Mouse (Mus musculus) NIH3T3 (cell line): ENCODE results near the gene Ldlrad3.
A peak's percentile ranks its signal among the peaks of the same experiment; 100 is the strongest.

Source experiments
- DNase-seq: peaks from one replicate; pipeline ENCODE4 v3.0.0-alpha.2; 2012; ENCODE audit warnings: low read depth

The Ldlrad3 gene

GRCm38 (mm10) chr2:102185069-102185950 lies 875 bp downstream of the Ldlrad3 start:
- peak; percentile 43 for DNase-seq

DNA sequence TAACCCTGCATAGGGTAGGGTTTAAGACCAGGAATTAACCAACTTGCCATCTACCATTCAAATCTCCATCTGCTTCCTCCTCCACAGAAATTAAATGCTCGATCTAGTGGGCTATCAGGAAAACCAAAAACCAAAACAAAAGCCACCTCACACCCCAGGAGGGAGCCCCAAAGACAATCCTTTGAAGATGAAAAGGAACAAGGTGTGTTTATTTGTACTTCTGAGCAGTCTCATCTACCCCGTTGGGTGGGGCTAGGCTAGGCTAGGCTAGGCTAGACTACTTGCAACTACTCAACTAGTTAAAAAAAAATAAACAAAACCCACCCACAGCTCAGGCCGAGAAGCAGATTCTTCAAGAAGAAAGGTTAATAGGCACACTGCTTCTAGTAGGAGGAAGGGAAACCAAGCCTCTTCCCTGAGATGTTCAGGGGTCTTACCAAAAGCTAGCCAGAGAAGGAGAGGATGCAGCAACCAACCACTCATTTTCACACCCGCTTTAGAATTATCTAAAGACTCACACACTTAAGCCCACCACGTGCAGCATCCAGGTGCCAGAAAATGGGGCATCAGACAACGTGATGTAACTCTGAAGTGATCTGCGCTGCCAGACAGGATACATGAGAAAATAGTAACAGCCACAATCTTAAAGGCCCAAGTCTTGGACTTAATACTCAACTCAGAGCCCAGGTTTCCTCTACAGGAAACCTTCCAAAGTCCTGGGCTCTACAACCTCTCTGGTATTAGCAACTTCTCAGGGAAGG lies 2.3 kb downstream of the Ldlrad3 start:
- no peak for DNase-seq

GRCm38 (mm10) chr2:102181459-102181858 lies 4.7 kb downstream of the Ldlrad3 start:
- no peak for DNase-seq

DNA sequence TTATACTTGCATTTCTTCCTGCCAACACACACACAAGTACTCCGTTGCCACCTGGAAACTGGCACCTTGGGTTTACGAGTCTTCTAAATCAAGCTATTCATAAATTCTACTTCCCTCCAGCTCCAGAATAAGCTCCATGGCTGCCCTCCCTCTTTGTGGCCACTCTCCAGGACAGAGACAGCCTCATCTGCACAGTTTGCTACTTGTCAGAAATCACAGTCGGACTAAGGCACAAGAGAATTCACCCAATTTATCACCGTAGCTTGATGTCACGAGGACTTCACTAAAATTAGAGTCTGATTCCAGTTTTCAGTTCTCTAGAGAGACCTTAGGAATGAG lies 9.8 kb downstream of the Ldlrad3 start:
- DNase-seq = no peak

- no peak for DNase-seq
These were observed 10.3 kb downstream of the Ldlrad3 start for GRCm38 (mm10) chr2:102175741-102176433.

GRCm38 (mm10) chr2:102172458-102172857 lies 13.7 kb downstream of the Ldlrad3 start:
- DNase-seq = no peak

DNA sequence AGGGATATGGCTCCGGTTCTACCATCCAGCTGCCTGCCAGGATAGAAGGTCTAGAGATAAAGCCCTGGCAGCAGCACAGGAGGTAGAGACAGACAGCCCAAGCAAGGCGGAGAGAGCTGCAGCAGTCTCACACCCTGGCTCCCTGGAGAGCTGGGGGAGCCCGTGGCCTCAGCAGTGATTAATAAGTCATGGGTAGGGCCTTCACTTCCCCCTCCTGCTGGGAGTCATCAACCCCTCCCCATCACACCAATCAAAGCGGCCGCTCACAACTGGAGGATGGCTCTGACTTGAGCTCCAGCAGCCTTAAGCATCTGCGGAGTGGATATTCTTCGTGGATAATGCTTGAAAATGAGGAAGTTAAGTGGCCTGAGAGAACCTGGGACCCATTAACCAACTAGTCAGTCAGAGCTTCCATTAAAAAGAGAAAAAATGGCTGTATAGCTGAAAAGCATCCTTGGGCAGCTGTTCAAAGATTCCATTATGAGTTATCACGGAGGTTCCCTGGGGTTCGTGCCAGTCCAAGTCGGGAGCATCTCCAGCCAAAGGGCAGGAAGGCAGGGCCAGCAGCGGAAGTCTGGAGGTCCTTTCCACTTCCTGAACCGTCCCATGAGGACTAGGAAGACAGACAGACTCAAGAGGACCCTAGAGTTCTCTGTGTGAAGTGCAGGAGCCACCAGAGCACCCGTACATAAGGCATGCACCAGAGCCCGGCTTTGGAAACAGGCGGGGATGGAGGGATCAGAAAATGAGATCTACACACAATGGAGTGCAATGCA lies 19.4 kb downstream of the Ldlrad3 start:
- peak; percentile 22 for DNase-seq

GRCm38 (mm10) chr2:102163106-102163505 lies 23.1 kb downstream of the Ldlrad3 start:
- no peak for DNase-seq

- no peak for DNase-seq
These were observed 28.6 kb downstream of the Ldlrad3 start for GRCm38 (mm10) chr2:102157555-102157954.

- DNase-seq = no peak
These were observed 29.2 kb downstream of the Ldlrad3 start for GRCm38 (mm10) chr2:102157010-102157409.

- no peak for DNase-seq
These were observed 29.7 kb downstream of the Ldlrad3 start for GRCm38 (mm10) chr2:102156460-102156859.

- DNase-seq = no peak
These were observed 30.7 kb downstream of the Ldlrad3 start for GRCm38 (mm10) chr2:102155306-102156015.

GRCm38 (mm10) chr2:102154771-102155211 lies 31.4 kb downstream of the Ldlrad3 start:
- no peak for DNase-seq

DNA sequence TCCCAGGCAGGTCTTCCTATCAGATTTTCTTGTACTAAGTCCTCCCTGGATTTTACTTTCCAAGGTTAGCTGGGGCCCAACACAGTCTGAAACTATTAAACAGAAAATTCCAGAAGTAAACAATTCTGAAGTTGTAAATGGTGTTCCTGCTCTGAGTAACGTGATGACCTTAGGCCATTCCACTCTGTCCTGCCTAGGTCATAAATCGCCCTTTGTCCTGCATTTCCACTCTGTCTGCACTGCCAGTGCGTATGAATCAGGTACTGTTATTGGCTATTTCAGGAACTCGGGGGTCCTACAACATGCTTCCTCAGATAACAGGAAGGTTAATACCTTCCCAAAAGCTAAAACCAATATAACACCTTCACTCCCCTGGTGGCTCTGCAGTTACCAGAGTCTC lies 31.9 kb downstream of the Ldlrad3 start:
- DNase-seq = no peak

- no peak for DNase-seq
These were observed 32.7 kb downstream of the Ldlrad3 start for GRCm38 (mm10) chr2:102153516-102153915.

GRCm38 (mm10) chr2:102152851-102153250 lies 33.3 kb downstream of the Ldlrad3 start:
- no peak for DNase-seq

DNA sequence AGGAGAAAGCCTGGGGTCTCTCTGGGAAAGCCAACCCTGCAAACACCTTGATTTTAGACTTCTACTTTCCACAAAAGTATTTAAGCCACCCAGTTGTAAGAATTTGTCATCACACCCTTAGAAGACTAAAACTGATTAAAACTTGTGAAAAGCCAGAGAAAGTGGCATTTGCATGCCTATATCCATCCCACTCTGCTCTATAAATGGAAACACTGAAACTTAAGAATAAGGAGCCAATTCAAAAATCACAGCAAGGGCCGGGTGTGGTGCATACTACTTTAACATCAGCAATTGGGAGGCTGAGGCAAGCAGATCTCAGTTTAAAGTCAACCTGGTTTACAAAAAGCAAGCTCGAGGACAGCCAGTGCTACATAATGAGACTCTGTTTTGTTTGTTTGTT lies 37.1 kb downstream of the Ldlrad3 start:
- no peak for DNase-seq

DNA sequence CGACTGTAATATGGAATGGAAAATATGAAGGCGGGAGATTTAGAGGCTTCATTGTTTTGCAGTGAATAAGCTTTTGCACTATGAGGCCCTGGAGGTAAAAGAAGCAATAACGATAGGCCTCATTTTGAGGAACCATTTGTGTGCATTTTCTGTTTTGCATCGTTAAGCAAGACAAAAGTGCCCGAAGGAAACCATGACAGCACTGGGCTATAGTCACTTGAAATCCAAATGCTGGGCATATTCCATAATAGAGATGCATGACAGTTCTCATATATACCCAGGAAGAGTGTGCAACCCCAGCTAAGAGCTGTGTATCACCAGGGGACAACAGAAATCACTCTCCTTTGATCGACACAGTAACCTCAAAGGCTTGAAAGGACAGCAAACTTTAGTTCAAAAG lies 38.1 kb downstream of the Ldlrad3 start:
- no peak for DNase-seq

- DNase-seq = no peak
These were observed 38.6 kb downstream of the Ldlrad3 start for GRCm38 (mm10) chr2:102147561-102147960.

- DNase-seq = no peak
These were observed 39.8 kb downstream of the Ldlrad3 start for GRCm38 (mm10) chr2:102146386-102146785.

DNA sequence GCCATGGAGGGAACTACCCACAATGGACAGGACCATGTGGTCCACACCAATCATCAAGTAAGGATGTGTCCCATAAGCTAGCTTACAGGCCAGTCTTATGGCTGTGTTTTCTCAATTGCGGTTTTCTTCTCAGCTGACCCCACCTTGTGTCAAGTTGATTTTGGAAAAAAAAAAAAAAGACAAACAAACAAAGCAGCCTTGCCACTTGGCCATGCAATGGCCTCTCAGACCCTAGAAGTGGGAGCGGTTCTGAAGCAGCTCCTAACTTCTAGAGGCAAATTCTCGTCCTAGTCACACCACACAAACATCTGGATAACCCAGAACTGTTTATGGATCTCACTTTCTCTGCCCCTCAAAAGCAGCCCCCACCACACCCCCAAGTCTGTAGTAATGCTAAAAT lies 41.1 kb downstream of the Ldlrad3 start:
- DNase-seq = no peak
